Mouse (Mus musculus) adrenal gland, adult (tissue): ENCODE data around the gene 4930469K13Rik.
"Not testable (repeated sequence)": the region's sequence is repeated elsewhere in the genome, so short reads cannot be mapped to it uniquely, and the experiment has no call there.

Experiments
- DNase-seq, 2 experiments: peaks; one replicate each; pipeline ENCODE4 v3.0.0; 2022 to 2023; ENCODE audit warnings: low spot score in 1 of 2; ENCODE audit not compliant: inconsistent age in 2 of 2

4930469K13Rik gene

GRCm38 (mm10) chr11:34098422-34098821 is at the start of gene 4930469K13Rik:
Gene 4930469K13Rik, minus strand, starts transcription at chr11:34098554.
- no peak for DNase-seq

GRCm38 (mm10) chr11:34146934-34147333 is 48.6 kb upstream of the 4930469K13Rik start:
- no peak for DNase-seq

GRCm38 (mm10) chr11:34144421-34144820 is 46.1 kb upstream of the 4930469K13Rik start:
- no peak for DNase-seq

- DNase-seq = no peak
Measured at GRCm38 (mm10) chr11:34143984-34144383, 45.6 kb upstream of the 4930469K13Rik start.

- no peak for DNase-seq
Measured at GRCm38 (mm10) chr11:34139296-34139695, 40.9 kb upstream of the 4930469K13Rik start.

GRCm38 (mm10) chr11:34128412-34128811 is 30.1 kb upstream of the 4930469K13Rik start:
- no peak for DNase-seq

- not testable (repeated sequence) for DNase-seq
Measured at GRCm38 (mm10) chr11:34125727-34126126, 27.4 kb upstream of the 4930469K13Rik start.

GRCm38 (mm10) chr11:34124852-34125251 is 26.5 kb upstream of the 4930469K13Rik start:
- no peak for DNase-seq

GRCm38 (mm10) chr11:34123147-34123546 is 24.8 kb upstream of the 4930469K13Rik start:
- DNase-seq = peak in 1 of 2 experiments; percentile 37

GRCm38 (mm10) chr11:34118319-34118718 is 20.0 kb upstream of the 4930469K13Rik start:
- DNase-seq = no peak

- no peak for DNase-seq
Measured at GRCm38 (mm10) chr11:34117581-34117980, 19.2 kb upstream of the 4930469K13Rik start.

GRCm38 (mm10) chr11:34116572-34117135 is 18.3 kb upstream of the 4930469K13Rik start:
- peak in 1 of 2 experiments; percentile 20 for DNase-seq

GRCm38 (mm10) chr11:34113760-34114159 is 15.4 kb upstream of the 4930469K13Rik start:
- DNase-seq = no peak

GRCm38 (mm10) chr11:34112781-34113380 is 14.5 kb upstream of the 4930469K13Rik start:
- no peak for DNase-seq

GRCm38 (mm10) chr11:34111940-34112339 is 13.6 kb upstream of the 4930469K13Rik start:
- no peak for DNase-seq

- DNase-seq = no peak
Measured at GRCm38 (mm10) chr11:34109260-34109659, 10.9 kb upstream of the 4930469K13Rik start.

- no peak for DNase-seq
Measured at GRCm38 (mm10) chr11:34104919-34105318, 6.6 kb upstream of the 4930469K13Rik start.

- DNase-seq = no peak
Measured at GRCm38 (mm10) chr11:34101827-34102226, 3.5 kb upstream of the 4930469K13Rik start.

- DNase-seq = no peak
Measured at GRCm38 (mm10) chr11:34087064-34087463, 11.3 kb downstream of the 4930469K13Rik start.

- no peak for DNase-seq
Measured at GRCm38 (mm10) chr11:34086164-34086751, 12.1 kb downstream of the 4930469K13Rik start.

- DNase-seq = no peak
Measured at GRCm38 (mm10) chr11:34084639-34085038, 13.7 kb downstream of the 4930469K13Rik start.

- DNase-seq = no peak
Measured at GRCm38 (mm10) chr11:34083795-34084194, 14.6 kb downstream of the 4930469K13Rik start.
